Mouse (Mus musculus) cerebellum, adult 11-12 months (tissue): ENCODE measurements around the gene Pkig.
"Not testable (repeated sequence)": the region's sequence is repeated elsewhere in the genome, so short reads cannot be mapped to it uniquely, and the experiment has no call there.

Experiments
- DNase-seq: peaks from one replicate; pipeline ENCODE4 v3.0.0; 2022

The Pkig gene

DNA sequence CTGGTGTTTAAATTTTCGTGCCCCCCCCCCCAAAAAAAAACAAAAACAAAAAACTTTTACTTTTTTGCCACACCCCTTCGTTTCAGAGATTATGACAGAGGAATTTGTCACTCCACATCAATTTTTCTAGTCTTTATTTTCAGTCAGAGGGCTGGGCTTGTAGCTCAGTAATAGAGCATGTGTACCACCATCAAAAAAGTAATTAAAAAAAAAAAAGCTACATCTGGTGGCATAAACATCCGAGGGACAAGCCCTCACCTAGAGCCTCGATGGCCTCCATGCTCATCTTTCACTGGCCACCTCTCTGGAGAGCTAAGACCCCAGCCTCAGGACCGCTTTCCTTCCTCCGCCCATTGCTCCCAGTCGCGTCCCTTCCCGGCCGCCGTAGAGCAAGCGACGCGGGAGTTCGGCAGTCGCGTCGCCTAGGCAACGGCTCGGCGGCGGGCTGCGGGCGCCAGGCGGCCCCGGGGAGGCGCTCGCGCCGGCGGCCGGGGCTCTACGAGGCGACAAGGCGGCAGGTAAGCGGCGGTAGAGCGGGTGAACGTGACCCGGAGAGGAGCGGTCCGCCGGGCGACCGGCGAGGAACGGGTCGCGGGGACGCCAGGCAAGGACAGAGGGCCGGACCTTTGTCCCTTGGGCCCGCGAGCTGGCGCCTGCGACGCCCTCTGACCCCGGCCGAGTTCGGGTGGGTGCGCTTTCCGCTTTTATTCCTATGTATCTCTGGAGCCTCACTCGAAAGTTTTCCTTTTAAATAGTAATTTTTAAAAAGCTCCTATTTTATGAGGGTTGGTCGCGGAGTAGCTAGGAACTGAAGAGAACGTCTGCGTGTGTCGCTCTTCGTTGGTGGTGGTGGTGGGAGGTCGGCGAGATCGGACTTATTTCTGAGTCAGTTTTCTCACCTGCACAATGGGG lies at the start of gene Pkig:
Pkig (plus strand) TSS at position 412 of the 912 bp plus-strand sequence.
- peak; percentile 86 for DNase-seq

- DNase-seq: peak; percentile 54
Measured at GRCm38 (mm10) chr2:163609281-163609975, 48.8 kb upstream of the Pkig start.

DNA sequence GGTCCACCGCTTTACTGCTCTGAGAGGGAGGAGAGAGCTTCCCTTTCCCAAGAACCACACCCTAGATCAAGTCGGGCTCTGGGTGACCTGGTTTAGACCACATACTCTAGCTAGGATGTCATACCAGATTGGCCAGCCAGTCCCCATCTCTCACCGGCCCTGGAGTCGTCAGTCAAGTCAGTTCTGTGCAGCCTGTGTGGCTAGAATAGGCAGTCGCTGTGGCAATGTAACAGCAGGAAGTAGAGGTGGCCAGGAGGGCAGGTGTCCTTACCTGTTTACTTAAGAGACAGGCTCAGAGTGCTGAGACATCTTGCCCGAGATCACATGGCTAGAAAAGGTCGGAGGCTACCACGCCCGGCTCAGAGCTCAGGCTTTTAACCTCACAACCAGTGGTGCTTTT lies 47.0 kb upstream of the Pkig start:
- DNase-seq: no peak

DNA sequence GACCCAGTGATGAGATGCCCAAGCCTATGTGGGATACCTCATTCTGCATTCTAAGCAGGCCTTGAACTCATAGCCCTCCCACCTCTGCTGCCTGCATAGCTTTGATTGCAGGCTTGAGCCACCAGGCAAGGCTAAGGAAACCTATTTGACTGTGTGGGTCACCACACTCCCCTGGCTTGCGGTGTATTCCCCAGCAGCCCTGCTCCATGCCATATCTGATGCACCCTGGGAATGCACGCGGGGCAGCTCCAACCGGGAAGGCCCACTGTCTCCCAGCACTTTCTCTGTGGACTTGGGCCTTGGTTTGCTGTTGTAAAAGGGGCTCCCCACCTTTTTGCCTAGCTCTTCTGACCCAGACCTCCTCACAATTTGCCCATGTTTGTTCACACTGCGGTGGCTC lies 45.0 kb upstream of the Pkig start:
- no peak for DNase-seq

DNA sequence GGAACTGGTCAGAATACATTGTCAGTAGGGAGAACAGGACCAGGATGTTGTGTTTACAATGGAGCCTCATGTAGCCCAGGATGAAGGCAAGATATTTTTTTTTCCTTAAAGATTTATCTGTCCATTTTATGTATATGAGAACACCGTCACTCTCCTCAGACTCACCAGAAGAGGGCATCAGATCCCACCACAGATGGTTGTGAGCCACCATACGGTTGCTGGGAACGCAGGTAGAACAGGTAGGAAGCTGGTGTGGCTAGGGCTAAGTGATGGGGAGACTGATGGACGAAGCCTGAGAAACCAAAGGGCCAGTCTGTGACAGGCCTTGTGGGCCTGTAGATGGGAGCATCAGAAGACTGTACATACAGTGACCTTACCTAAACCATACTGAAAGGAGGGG lies 44.2 kb upstream of the Pkig start:
- DNase-seq: no peak

- DNase-seq: no peak
Measured at GRCm38 (mm10) chr2:163615401-163615800, 42.8 kb upstream of the Pkig start.

GRCm38 (mm10) chr2:163615906-163616651 lies 42.1 kb upstream of the Pkig start:
- no peak for DNase-seq

DNA sequence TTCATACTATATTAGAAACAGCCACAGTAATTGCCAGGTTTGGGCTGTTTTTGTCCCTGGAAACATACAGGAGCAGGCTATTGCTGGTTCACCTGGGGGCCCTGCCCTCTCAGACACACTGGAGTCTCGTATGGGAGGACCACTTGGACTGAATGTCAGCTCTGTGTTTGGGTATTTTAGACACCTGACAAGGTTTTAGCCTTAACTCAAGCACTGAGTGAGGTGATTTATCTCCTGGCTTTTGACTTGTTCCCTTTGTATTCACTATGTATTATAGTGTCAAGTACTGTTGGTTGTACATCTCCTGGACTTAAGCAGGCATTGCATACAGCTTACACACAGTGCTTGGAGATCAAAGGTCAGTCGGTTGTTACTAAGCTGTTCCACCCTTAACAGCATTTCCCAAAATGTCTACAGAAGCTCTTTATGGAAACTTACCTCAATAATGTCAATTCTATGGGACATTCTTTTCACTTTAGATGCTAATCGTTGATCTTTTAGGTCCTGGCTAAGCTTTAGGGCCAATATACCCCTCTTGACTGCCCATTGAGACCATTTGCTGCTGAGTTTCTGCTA lies 41.4 kb upstream of the Pkig start:
- no peak for DNase-seq

DNA sequence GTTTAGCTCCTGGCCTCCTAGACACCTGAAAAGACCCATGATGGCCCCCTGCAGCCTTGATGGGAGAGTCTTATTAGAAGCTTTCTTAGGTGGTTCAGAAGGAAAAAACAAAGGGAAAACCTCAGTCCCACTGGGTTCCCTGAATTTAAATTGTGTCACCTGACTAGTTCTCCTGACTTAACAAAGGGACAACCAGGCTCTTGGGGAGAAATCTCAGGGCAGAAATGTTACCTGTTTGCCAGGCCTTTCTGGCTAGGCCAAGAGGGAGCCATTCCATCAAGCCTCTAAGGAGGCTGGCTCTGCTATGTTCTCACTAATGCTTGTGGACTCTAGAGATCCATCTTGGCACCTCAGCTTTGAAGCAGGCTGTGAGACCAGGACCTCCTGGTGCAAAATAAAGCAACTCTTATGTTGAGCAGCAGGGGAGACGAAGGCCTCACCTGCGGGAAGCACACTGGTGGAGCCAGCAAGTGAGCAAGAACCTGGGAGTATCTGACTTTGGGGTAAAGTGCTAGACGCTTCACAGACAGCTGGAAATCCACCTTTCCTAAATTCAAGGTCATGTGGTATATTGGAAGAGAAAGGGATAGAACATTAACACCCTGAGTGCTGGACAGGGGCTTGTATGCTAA lies 40.8 kb upstream of the Pkig start:
- DNase-seq: no peak

DNA sequence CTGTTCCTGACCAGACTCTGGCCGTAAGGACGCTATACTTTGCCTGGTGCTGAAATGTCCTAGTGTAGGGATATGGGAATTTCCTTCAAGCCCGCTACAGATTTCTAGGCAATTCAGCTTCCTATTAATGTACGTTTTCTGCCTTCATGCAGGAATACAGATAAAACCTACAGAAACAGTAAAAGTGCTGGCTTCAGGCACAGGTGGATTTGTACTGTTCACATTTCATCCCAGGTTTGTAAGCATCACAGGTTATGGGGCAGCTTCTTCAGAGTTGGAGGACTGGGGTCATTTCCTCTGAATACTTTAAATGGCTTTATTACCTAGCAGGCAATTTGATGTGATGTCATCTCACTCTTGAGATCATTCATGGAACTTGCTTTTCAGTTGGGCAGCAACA lies 40.3 kb upstream of the Pkig start:
- no peak for DNase-seq

GRCm38 (mm10) chr2:163620451-163620850 lies 37.7 kb upstream of the Pkig start:
- DNase-seq: no peak

GRCm38 (mm10) chr2:163621401-163621800 lies 36.8 kb upstream of the Pkig start:
- not testable (repeated sequence) for DNase-seq

- no peak for DNase-seq
Measured at GRCm38 (mm10) chr2:163631223-163631622, 27.0 kb upstream of the Pkig start.

GRCm38 (mm10) chr2:163631715-163632114 lies 26.5 kb upstream of the Pkig start:
- DNase-seq: no peak

- no peak for DNase-seq
Measured at GRCm38 (mm10) chr2:163634211-163634610, 24.0 kb upstream of the Pkig start.

DNA sequence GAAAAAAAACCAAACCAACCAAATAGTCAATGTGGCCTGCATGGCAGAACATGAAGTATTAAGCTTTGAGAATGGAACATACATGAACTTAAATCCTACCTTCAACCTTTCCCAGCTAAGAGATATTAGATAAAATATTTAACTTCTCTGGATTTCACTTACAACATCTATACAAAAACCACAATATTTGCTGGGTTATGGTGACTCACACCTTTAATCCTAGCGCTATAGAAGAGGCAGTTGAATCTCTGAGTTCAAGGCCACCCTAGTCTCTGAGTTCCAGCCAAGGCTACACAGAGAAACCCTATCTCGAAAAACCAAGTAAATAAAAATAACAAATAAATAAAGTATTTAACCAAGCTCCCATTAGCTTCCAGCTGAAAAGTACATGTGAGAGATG lies 22.1 kb upstream of the Pkig start:
- no peak for DNase-seq

- DNase-seq: no peak
Measured at GRCm38 (mm10) chr2:163637655-163638266, 20.4 kb upstream of the Pkig start.

DNA sequence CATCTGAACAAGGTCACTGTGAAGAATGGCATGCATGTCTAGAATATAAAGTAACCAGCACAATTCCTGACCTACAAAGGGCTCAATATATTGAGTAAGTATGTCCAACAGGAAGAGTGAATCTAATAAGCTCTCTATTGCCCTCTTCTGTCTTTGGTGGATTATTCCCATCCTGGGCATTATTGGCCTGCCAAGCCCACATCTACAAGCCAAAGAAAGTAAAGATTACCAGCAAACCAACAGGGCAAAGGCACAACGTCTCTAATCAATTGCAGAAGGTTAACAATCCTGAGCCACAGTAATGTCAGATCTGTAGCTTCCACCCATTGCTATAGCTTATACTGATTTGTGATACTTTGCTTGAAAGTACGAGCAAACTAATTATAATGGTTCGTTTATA lies 17.7 kb upstream of the Pkig start:
- no peak for DNase-seq

DNA sequence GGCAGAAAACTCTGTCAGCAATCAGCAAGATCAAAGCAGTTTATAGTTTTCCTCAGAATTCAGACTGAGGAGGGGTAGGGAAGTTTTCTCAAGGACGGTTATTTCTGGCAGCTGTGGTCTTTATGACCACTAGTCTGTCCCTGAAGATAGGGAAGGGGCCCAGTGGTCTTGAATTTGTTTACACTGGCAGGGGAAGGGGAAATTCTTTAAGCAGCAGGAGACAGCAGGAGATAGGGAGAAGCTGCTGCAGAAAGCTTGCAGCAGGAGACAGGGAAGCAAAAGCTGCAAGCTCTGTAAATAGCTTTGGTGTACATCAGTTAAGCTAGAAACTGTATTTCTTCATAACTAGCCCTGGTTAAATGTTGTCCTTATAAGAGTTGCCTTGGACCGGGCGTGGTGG lies 16.5 kb upstream of the Pkig start:
- DNase-seq: no peak

- DNase-seq: peak; percentile 77
Measured at GRCm38 (mm10) chr2:163642685-163643575, 15.3 kb upstream of the Pkig start.

GRCm38 (mm10) chr2:163643576-163643971 lies 14.6 kb upstream of the Pkig start:
- no peak for DNase-seq
